Mouse (Mus musculus) layer of hippocampus, adult 2 months (tissue): Measurements from ENCODE around the gene Tex101. TPM values are rescaled to one million over a fixed set of nuclear protein-coding genes. Genes with fewer than 3 reads are reported as not detected.
"Not testable (repeated sequence)": the region's sequence is repeated elsewhere in the genome, so short reads cannot be mapped to it uniquely, and the experiment has no call there.

Source experiments
- DNase-seq, 2 experiments: peaks; one replicate each; pipeline ENCODE4 v3.0.0; 2022; ENCODE audit warnings: low spot score in 2 of 2
- H3K27ac ChIP-seq: fragments of 200-600 bp; 2 replicates; pipeline ENCODE4 v1.8.1; 2022
- H3K4me3 ChIP-seq: fragments of 200-600 bp; 2 replicates; pipeline ENCODE4 v1.8.1; 2022; ENCODE audit warnings: mild to moderate bottlenecking
- CTCF ChIP-seq: fragments of 200-600 bp; conservative IDR thresholded peaks from 2 replicates; pipeline ENCODE4 v1.8.1; 2022; ENCODE audit warnings: antibody characterized with exemption, mild to moderate bottlenecking, moderate library complexity
- total RNA-seq, 2 experiments: library from RNA; stranded (reverse); gene quantifications; 2 replicates each; pipeline ENCODE4 v1.2.3; 2021

Gene Tex101
- total RNA-seq, 2 experiments from 2014 or later: not detected

GRCm38 (mm10) chr7:24622967-24623366 lies 53.5 kb downstream of the Tex101 start:
- DNase-seq: no peak
- no peak overlapping the region for H3K27ac ChIP-seq
- no peak overlapping the region for H3K4me3 ChIP-seq
- TF ChIP-seq CTCF: peak; percentile 23; the same call in 1 of the 2 replicates

- no peak overlapping the region for H3K27ac ChIP-seq
- peak; percentile 57 for TF ChIP-seq CTCF
- no peak for DNase-seq
- no peak overlapping the region for H3K4me3 ChIP-seq
Observed at GRCm38 (mm10) chr7:24621193-24621592, 55.3 kb downstream of the Tex101 start.

GRCm38 (mm10) chr7:24619671-24620397 lies 56.6 kb downstream of the Tex101 start:
- TF ChIP-seq CTCF: no peak; the same call in 1 of the 2 replicates
- DNase-seq: no peak
- no peak overlapping the region for H3K27ac ChIP-seq
- H3K4me3 ChIP-seq: no peak overlapping the region

GRCm38 (mm10) chr7:24618374-24618773 lies 58.1 kb downstream of the Tex101 start:
- H3K4me3 ChIP-seq, DNase-seq, H3K27ac ChIP-seq: not testable (repeated sequence)

Other genes with a start within 250 kb of the Tex101 start
- not detected for gene Irgc1, start 224.4 kb downstream of the Tex101 start, total RNA-seq
- gene Plaur, start 214.2 kb downstream of the Tex101 start, total RNA-seq: under 1 TPM; 0.23 to 0.32 TPM
- 100 to 1,000 TPM; 128 to 132 TPM for gene Cadm4, start 194.7 kb downstream of the Tex101 start, total RNA-seq
- 10 to 100 TPM; 32.6 to 41.6 TPM for gene Zfp428, start 169.7 kb downstream of the Tex101 start, total RNA-seq
- gene AC161166.1, start 164.2 kb downstream of the Tex101 start, total RNA-seq: not detected
- 10 to 100 TPM; 61.9 to 63.0 TPM for gene Irgq, start 146.0 kb downstream of the Tex101 start, total RNA-seq
- gene Pinlyp, start 130.6 kb downstream of the Tex101 start, total RNA-seq: not detected
- 10 to 100 TPM; 38.9 to 40.9 TPM for gene Xrcc1, start 130.4 kb downstream of the Tex101 start, total RNA-seq
- 10 to 100 TPM; 10.1 to 11.0 TPM for gene Ethe1, start 89.1 kb downstream of the Tex101 start, total RNA-seq
- 1 to 10 TPM; 5.2 to 6.7 TPM for gene Zfp575, start 89.0 kb downstream of the Tex101 start, total RNA-seq
- gene Phldb3, start 65.9 kb downstream of the Tex101 start, total RNA-seq: under 1 TPM in 1 of 2 experiments, not detected in 1; 0.22 TPM
- gene Lypd3, start 40.1 kb downstream of the Tex101 start, total RNA-seq: under 1 TPM; 0.51 to 0.56 TPM
- not detected for gene BC049730, start 32.6 kb upstream of the Tex101 start, total RNA-seq
- not detected for gene Gm4763, start 50.2 kb upstream of the Tex101 start, total RNA-seq
- under 1 TPM in 1 of 2 experiments, not detected in 1; 0.41 TPM for gene Cd177, start 83.6 kb upstream of the Tex101 start, total RNA-seq
- gene Ceacam10, start 100.5 kb upstream of the Tex101 start, total RNA-seq: not detected
- gene Gm9844, start 185.5 kb upstream of the Tex101 start, total RNA-seq: 1 to 10 TPM in 1 of 2 experiments, not detected in 1; 1.6 TPM
- gene Lypd4, start 193.3 kb upstream of the Tex101 start, total RNA-seq: not detected
- not detected for gene Dmrtc2, start 193.4 kb upstream of the Tex101 start, total RNA-seq
- 100 to 1,000 TPM; 501 to 525 TPM for gene Rps19, start 207.7 kb upstream of the Tex101 start, total RNA-seq
- gene Cd79a, start 220.7 kb upstream of the Tex101 start, total RNA-seq: not detected
- gene Arhgef1, start 226.2 kb upstream of the Tex101 start, total RNA-seq: 10 to 100 TPM; 88.3 to 100.0 TPM